In genomic region chr4:117866083-117866482, GRCm38 (mm10) we compare ENCODE assay signal across 9 mouse cellular contexts. TPM values are rescaled to one million over a fixed set of nuclear protein-coding genes. Genes with fewer than 3 reads are reported as not detected.
DNase-seq lines count a peak whose midpoint lies in the region; ATAC-seq and TF ChIP-seq lines count a peak whose summit lies in the region.
"Had no signal": no experiment of that assay in that cellular context is flagged by ENCODE, and none has a peak within 500 bp of the region (broad histone marks: within the 10 kb centered on the region; RNA-seq: fewer than 3 reads in every experiment).

No protein-coding gene starts in this region.

- 62% methylated on average over 9 of the region's 9 CpGs for WGBS in midbrain, embryonic 16.5 days
- WGBS in midbrain, embryonic 15.5 days: 52% methylated on average over 9 of the region's 9 CpGs
- WGBS in embryonic facial prominence, embryonic 12.5 days: 54% methylated on average over 9 of the region's 9 CpGs
- WGBS in intestine, embryonic 16.5 days: 65% methylated on average over 9 of the region's 9 CpGs
- WGBS in lung, postnatal 0 days: 32% methylated on average over 9 of the region's 9 CpGs
- WGBS in hindbrain, embryonic 12.5 days: 64% methylated on average over 9 of the region's 9 CpGs

- peak; percentile 88 for DNase-seq in lung, postnatal 0 days (ENCODE audit: low spot score)
- DNase-seq in urinary bladder, adult 2 months (ENCODE audit: low spot score): peak; percentile 47
- no peak for DNase-seq in thymus, postnatal 36 days

- H3K9me3 ChIP-seq in midbrain, embryonic 16.5 days (replicated peaks; ENCODE audit: control insufficient read depth, low read length, poor library complexity, severe bottlenecking): no peaks in the 10 kb centered on the region
- no peaks in the 10 kb centered on the region for H3K9me3 ChIP-seq in midbrain, embryonic 15.5 days
- H3K9me3 ChIP-seq in embryonic facial prominence, embryonic 12.5 days: no peaks in the 10 kb centered on the region
- H3K9me3 ChIP-seq in intestine, embryonic 16.5 days (ENCODE audit: control insufficient read depth, low read length): no peaks in the 10 kb centered on the region
- no peaks in the 10 kb centered on the region for H3K9me3 ChIP-seq in lung, postnatal 0 days (ENCODE audit: low read length)
- H3K9me3 ChIP-seq in hindbrain, embryonic 12.5 days (replicated peaks): no peaks in the 10 kb centered on the region
- H3K9me3 ChIP-seq: neural tube, embryonic 12.5 days had no signal

- no peaks in the 10 kb centered on the region for H3K27me3 ChIP-seq in midbrain, embryonic 16.5 days (ENCODE audit: control insufficient read depth, insufficient read depth, low read depth, low read length)
- H3K27me3 ChIP-seq in midbrain, embryonic 15.5 days (replicated peaks): no peaks in the 10 kb centered on the region
- H3K27me3 ChIP-seq in embryonic facial prominence, embryonic 12.5 days: no peaks in the 10 kb centered on the region; the same call in 1 of the 2 replicates
- no peaks in the 10 kb centered on the region for H3K27me3 ChIP-seq in intestine, embryonic 16.5 days (replicated peaks; ENCODE audit: control insufficient read depth, insufficient read depth, low read length)
- H3K27me3 ChIP-seq in lung, postnatal 0 days (replicated peaks; ENCODE audit: insufficient read depth, low read length): no peaks in the 10 kb centered on the region
- 0 out of 2 replicates have a peak, but pooled peaks cover 5% of the 10 kb centered on the region for H3K27me3 ChIP-seq in hindbrain, embryonic 12.5 days

- no peak for TF ChIP-seq CTCF in lung, postnatal 0 days (IDR thresholded peaks at IDR 0.05)

- H3K4me3 ChIP-seq in midbrain, embryonic 16.5 days (ENCODE audit: low read depth, low read length): no peak overlapping the region
- no peak overlapping the region for H3K4me3 ChIP-seq in midbrain, embryonic 15.5 days
- no peak overlapping the region for H3K4me3 ChIP-seq in embryonic facial prominence, embryonic 12.5 days
- no peak overlapping the region for H3K4me3 ChIP-seq in intestine, embryonic 16.5 days (ENCODE audit: low read length)
- no peak overlapping the region for H3K4me3 ChIP-seq in lung, postnatal 0 days (ENCODE audit: low read depth, low read length)
- H3K4me3 ChIP-seq in hindbrain, embryonic 12.5 days: no peak overlapping the region
- H3K4me3 ChIP-seq: neural tube, embryonic 12.5 days had no signal

- H3K27ac ChIP-seq in midbrain, embryonic 16.5 days (ENCODE audit: low read length): 0 out of 2 replicates have a peak overlapping the region, but pooled peaks have one; percentile 9
- no peak overlapping the region for H3K27ac ChIP-seq in midbrain, embryonic 15.5 days
- 0 out of 2 replicates have a peak overlapping the region, but pooled peaks have one; percentile 30 for H3K27ac ChIP-seq in embryonic facial prominence, embryonic 12.5 days
- H3K27ac ChIP-seq in intestine, embryonic 16.5 days (ENCODE audit: low read length): no peak overlapping the region
- no peak overlapping the region for H3K27ac ChIP-seq in lung, postnatal 0 days (ENCODE audit: low read length)
- no peak overlapping the region for H3K27ac ChIP-seq in hindbrain, embryonic 12.5 days
- H3K27ac ChIP-seq: neural tube, embryonic 12.5 days had no signal

- H3K4me2 ChIP-seq in midbrain, embryonic 16.5 days (ENCODE audit: low read length): no peak overlapping the region
- no peak overlapping the region for H3K4me2 ChIP-seq in midbrain, embryonic 15.5 days
- H3K4me2 ChIP-seq in embryonic facial prominence, embryonic 12.5 days (replicated peaks): no peak overlapping the region
- H3K4me2 ChIP-seq in intestine, embryonic 16.5 days (ENCODE audit: low read depth, low read length): 0 out of 2 replicates have a peak overlapping the region, but pooled peaks have one; percentile 8
- H3K4me2 ChIP-seq in lung, postnatal 0 days (replicated peaks; ENCODE audit: low read depth, low read length): no peak overlapping the region
- H3K4me2 ChIP-seq in hindbrain, embryonic 12.5 days (replicated peaks): no peak overlapping the region
- H3K4me2 ChIP-seq: neural tube, embryonic 12.5 days had no signal

- no peak for ATAC-seq in midbrain, embryonic 16.5 days
- ATAC-seq in midbrain, embryonic 15.5 days (replicated peaks): no peak
- ATAC-seq in embryonic facial prominence, embryonic 12.5 days (ENCODE audit: insufficient number of reproducible peaks, insufficient read depth, low FRiP score, low TSS enrichment): no peak
- peak; percentile 57 for ATAC-seq in intestine, embryonic 16.5 days
- ATAC-seq in lung, postnatal 0 days: peak; percentile 81
- no peak for ATAC-seq in hindbrain, embryonic 12.5 days (ENCODE audit: low FRiP score)

- 0 out of 2 replicates have a peak overlapping the region, but pooled peaks have one; percentile 10 for H3K9ac ChIP-seq in midbrain, embryonic 16.5 days (ENCODE audit: low read depth, low read length)
- H3K9ac ChIP-seq in midbrain, embryonic 15.5 days: no peak overlapping the region
- H3K9ac ChIP-seq in embryonic facial prominence, embryonic 12.5 days: 0 out of 2 replicates have a peak overlapping the region, but pooled peaks have one; percentile 15
- H3K9ac ChIP-seq in intestine, embryonic 16.5 days (ENCODE audit: low read depth, low read length): no peak overlapping the region
- H3K9ac ChIP-seq in lung, postnatal 0 days (replicated peaks; ENCODE audit: low read depth): no peak overlapping the region
- no peak overlapping the region for H3K9ac ChIP-seq in hindbrain, embryonic 12.5 days
- H3K9ac ChIP-seq: neural tube, embryonic 12.5 days had no signal

- peaks cover 3% of the 10 kb centered on the region; the same call in 1 of the 2 replicates for H3K4me1 ChIP-seq in midbrain, embryonic 16.5 days (ENCODE audit: control insufficient read depth, insufficient read depth, low read length)
- peaks cover 17% of the 10 kb centered on the region for H3K4me1 ChIP-seq in midbrain, embryonic 15.5 days
- peaks cover 19% of the 10 kb centered on the region for H3K4me1 ChIP-seq in embryonic facial prominence, embryonic 12.5 days
- peaks cover 17% of the 10 kb centered on the region for H3K4me1 ChIP-seq in intestine, embryonic 16.5 days (ENCODE audit: control insufficient read depth, insufficient read depth, low read length)
- H3K4me1 ChIP-seq in lung, postnatal 0 days (ENCODE audit: insufficient read depth, low read depth, low read length): no peaks in the 10 kb centered on the region
- H3K4me1 ChIP-seq in hindbrain, embryonic 12.5 days: peaks cover 24% of the 10 kb centered on the region

- H3K36me3 ChIP-seq in midbrain, embryonic 16.5 days (ENCODE audit: control insufficient read depth, insufficient read depth, low read length): no peaks in the 10 kb centered on the region
- no peaks in the 10 kb centered on the region for H3K36me3 ChIP-seq in midbrain, embryonic 15.5 days (replicated peaks)
- peaks cover 3% of the 10 kb centered on the region; the same call in 1 of the 2 replicates for H3K36me3 ChIP-seq in embryonic facial prominence, embryonic 12.5 days
- H3K36me3 ChIP-seq in intestine, embryonic 16.5 days (ENCODE audit: control insufficient read depth, insufficient read depth, low read length): 0 out of 2 replicates have a peak, but pooled peaks cover 2% of the 10 kb centered on the region
- H3K36me3 ChIP-seq in lung, postnatal 0 days (ENCODE audit: insufficient read depth, low read length): no peaks in the 10 kb centered on the region
- H3K36me3 ChIP-seq in hindbrain, embryonic 12.5 days: 0 out of 2 replicates have a peak, but pooled peaks cover 2% of the 10 kb centered on the region
- H3K36me3 ChIP-seq: neural tube, embryonic 12.5 days had no signal

- no peak for TF ChIP-seq EP300 in lung, postnatal 0 days (IDR thresholded peaks at IDR 0.05)

RNA-seq across cellular contexts. Expression of gene Ccdc24, which starts 6.3 kb away (rescaled TPM):
- polyA plus RNA-seq in midbrain, embryonic 16.5 days (2015; fragmentation: Nextera tagmentation; extraction: Ambion mirVana): 2.3 and 2.4 TPM in 2 replicates
- 2.7 and 3.2 TPM in 2 replicates for polyA plus RNA-seq in midbrain, embryonic 15.5 days (2015; fragmentation: Nextera tagmentation; extraction: Ambion mirVana)
- 1.8 and 2.3 TPM in 2 replicates for polyA plus RNA-seq in embryonic facial prominence, embryonic 12.5 days (2016; fragmentation: Nextera tagmentation; extraction: Ambion mirVana)
- 0.66 and 0.86 TPM in 2 replicates for polyA plus RNA-seq in intestine, embryonic 16.5 days (2015; fragmentation: Nextera tagmentation; extraction: Ambion mirVana)
- polyA plus RNA-seq in lung, postnatal 0 days (2015; fragmentation: Nextera tagmentation; extraction: Ambion mirVana): 4.5 TPM in 2 replicates
- polyA plus RNA-seq in urinary bladder, adult 2 months (2012; rRNA removed): 0.90 and 1.7 TPM in 2 replicates
- polyA plus RNA-seq in hindbrain, embryonic 12.5 days (2016; fragmentation: Nextera tagmentation; extraction: Ambion mirVana): 2.9 TPM in 2 replicates

RNA-seq across cellular contexts. Expression of gene B4galt2, which starts 17.2 kb away (rescaled TPM):
- 58.8 and 65.5 TPM in 2 replicates for polyA plus RNA-seq in midbrain, embryonic 16.5 days (2015; fragmentation: Nextera tagmentation; extraction: Ambion mirVana)
- polyA plus RNA-seq in midbrain, embryonic 15.5 days (2015; fragmentation: Nextera tagmentation; extraction: Ambion mirVana): 65.4 and 67.7 TPM in 2 replicates
- polyA plus RNA-seq in embryonic facial prominence, embryonic 12.5 days (2016; fragmentation: Nextera tagmentation; extraction: Ambion mirVana): 42.8 and 43.1 TPM in 2 replicates
- 10.5 and 11.1 TPM in 2 replicates for polyA plus RNA-seq in intestine, embryonic 16.5 days (2015; fragmentation: Nextera tagmentation; extraction: Ambion mirVana)
- 7.2 and 7.7 TPM in 2 replicates for polyA plus RNA-seq in lung, postnatal 0 days (2015; fragmentation: Nextera tagmentation; extraction: Ambion mirVana)
- polyA plus RNA-seq in urinary bladder, adult 2 months (2012; rRNA removed): 18.4 and 23.8 TPM in 2 replicates
- polyA plus RNA-seq in hindbrain, embryonic 12.5 days (2016; fragmentation: Nextera tagmentation; extraction: Ambion mirVana): 43.9 and 44.3 TPM in 2 replicates

RNA-seq across cellular contexts. Expression of gene Atp6v0b, which starts 21.1 kb away (rescaled TPM):
- polyA plus RNA-seq in midbrain, embryonic 16.5 days (2015; fragmentation: Nextera tagmentation; extraction: Ambion mirVana): 581 and 673 TPM in 2 replicates
- polyA plus RNA-seq in midbrain, embryonic 15.5 days (2015; fragmentation: Nextera tagmentation; extraction: Ambion mirVana): 617 and 618 TPM in 2 replicates
- polyA plus RNA-seq in embryonic facial prominence, embryonic 12.5 days (2016; fragmentation: Nextera tagmentation; extraction: Ambion mirVana): 181 and 194 TPM in 2 replicates
- polyA plus RNA-seq in intestine, embryonic 16.5 days (2015; fragmentation: Nextera tagmentation; extraction: Ambion mirVana): 345 and 371 TPM in 2 replicates
- 346 TPM in 2 replicates for polyA plus RNA-seq in lung, postnatal 0 days (2015; fragmentation: Nextera tagmentation; extraction: Ambion mirVana)
- polyA plus RNA-seq in urinary bladder, adult 2 months (2012; rRNA removed): 245 and 352 TPM in 2 replicates
- 267 and 289 TPM in 2 replicates for polyA plus RNA-seq in hindbrain, embryonic 12.5 days (2016; fragmentation: Nextera tagmentation; extraction: Ambion mirVana)

RNA-seq across cellular contexts. Expression of gene Dph2, which starts 25.7 kb away (rescaled TPM):
- 21.2 and 23.1 TPM in 2 replicates for polyA plus RNA-seq in midbrain, embryonic 16.5 days (2015; fragmentation: Nextera tagmentation; extraction: Ambion mirVana)
- 24.0 and 25.5 TPM in 2 replicates for polyA plus RNA-seq in midbrain, embryonic 15.5 days (2015; fragmentation: Nextera tagmentation; extraction: Ambion mirVana)
- polyA plus RNA-seq in embryonic facial prominence, embryonic 12.5 days (2016; fragmentation: Nextera tagmentation; extraction: Ambion mirVana): 21.0 and 21.7 TPM in 2 replicates
- 17.1 and 19.4 TPM in 2 replicates for polyA plus RNA-seq in intestine, embryonic 16.5 days (2015; fragmentation: Nextera tagmentation; extraction: Ambion mirVana)
- polyA plus RNA-seq in lung, postnatal 0 days (2015; fragmentation: Nextera tagmentation; extraction: Ambion mirVana): 7.8 and 8.6 TPM in 2 replicates
- 9.6 and 14.0 TPM in 2 replicates for polyA plus RNA-seq in urinary bladder, adult 2 months (2012; rRNA removed)
- polyA plus RNA-seq in hindbrain, embryonic 12.5 days (2016; fragmentation: Nextera tagmentation; extraction: Ambion mirVana): 20.5 and 22.4 TPM in 2 replicates

RNA-seq across cellular contexts. Expression of gene Slc6a9, which starts 31.8 kb away (rescaled TPM):
- 32.2 and 45.9 TPM in 2 replicates for polyA plus RNA-seq in midbrain, embryonic 16.5 days (2015; fragmentation: Nextera tagmentation; extraction: Ambion mirVana)
- polyA plus RNA-seq in midbrain, embryonic 15.5 days (2015; fragmentation: Nextera tagmentation; extraction: Ambion mirVana): 32.3 and 33.0 TPM in 2 replicates
- 14.3 and 16.0 TPM in 2 replicates for polyA plus RNA-seq in embryonic facial prominence, embryonic 12.5 days (2016; fragmentation: Nextera tagmentation; extraction: Ambion mirVana)
- polyA plus RNA-seq in intestine, embryonic 16.5 days (2015; fragmentation: Nextera tagmentation; extraction: Ambion mirVana): 10.1 and 10.8 TPM in 2 replicates
- polyA plus RNA-seq in lung, postnatal 0 days (2015; fragmentation: Nextera tagmentation; extraction: Ambion mirVana): 17.3 and 19.1 TPM in 2 replicates
- 51.2 and 58.0 TPM in 2 replicates for polyA plus RNA-seq in urinary bladder, adult 2 months (2012; rRNA removed)
- polyA plus RNA-seq in hindbrain, embryonic 12.5 days (2016; fragmentation: Nextera tagmentation; extraction: Ambion mirVana): 14.1 and 19.7 TPM in 2 replicates

Comparison
In these comparisons a context has a peak if more than half of its experiments do, and no peak if none do; other contexts are left out.
1. H3K27ac ChIP-seq: peak in midbrain, embryonic 16.5 days (single experiment) and embryonic facial prominence, embryonic 12.5 days (single experiment); none in midbrain, embryonic 15.5 days (single experiment), intestine, embryonic 16.5 days (single experiment), lung, postnatal 0 days (single experiment) and hindbrain, embryonic 12.5 days (single experiment).
2. H3K9ac ChIP-seq: peak in midbrain, embryonic 16.5 days (single experiment) and embryonic facial prominence, embryonic 12.5 days (single experiment); none in midbrain, embryonic 15.5 days (single experiment), intestine, embryonic 16.5 days (single experiment), lung, postnatal 0 days (single experiment) and hindbrain, embryonic 12.5 days (single experiment).
3. ATAC-seq: peak in intestine, embryonic 16.5 days (single experiment) and lung, postnatal 0 days (single experiment); none in midbrain, embryonic 16.5 days (single experiment), midbrain, embryonic 15.5 days (single experiment), embryonic facial prominence, embryonic 12.5 days (single experiment) and hindbrain, embryonic 12.5 days (single experiment).
4. DNase-seq: peak in lung, postnatal 0 days (single experiment) and urinary bladder, adult 2 months (single experiment); none in thymus, postnatal 36 days (0 of 2).